Mouse (Mus musculus): ENCODE measurements at regions not wholly inside any gene's neighbourhood (a gene's known extent, or its start where the extent isn't known, plus 50 kb on each side); places are given as distances from the start of the nearest gene placed in this dataset.

- no peak for DNase-seq (ENCODE audit: low spot score in 2 of 2)
Measured at GRCm38 (mm10) chr3:149819081-149819480, 828.7 kb upstream of the Adgrl2 start.

GRCm38 (mm10) chr3:149811036-149811435, 820.7 kb upstream of the Adgrl2 start:
- DNase-seq (ENCODE audit: low spot score in 2 of 2): no peak

DNA sequence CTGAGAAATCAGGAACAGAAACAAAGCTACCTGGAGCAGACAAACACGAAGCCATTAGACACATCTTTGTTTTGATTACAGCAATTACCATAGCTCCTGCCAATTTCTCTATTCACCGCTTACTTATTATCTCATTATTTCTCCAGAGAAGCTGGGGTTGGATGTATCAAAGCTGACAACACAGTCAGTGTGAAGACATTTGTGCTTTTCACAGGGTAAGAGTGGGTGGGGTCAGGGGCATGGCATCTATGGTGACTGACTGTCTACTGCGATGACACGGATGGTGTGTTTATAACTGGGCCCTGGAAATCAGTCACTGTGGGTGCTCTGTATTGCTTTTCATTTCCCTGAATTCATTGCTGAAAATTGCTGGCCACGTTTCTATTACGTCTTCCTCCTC, 815.0 kb upstream of the Adgrl2 start:
- no peak for DNase-seq (ENCODE audit: low spot score in 2 of 2)

GRCm38 (mm10) chr3:149796123-149796522, 805.8 kb upstream of the Adgrl2 start:
- DNase-seq (ENCODE audit: low spot score in 2 of 2): no peak

- DNase-seq (ENCODE audit: low spot score in 2 of 2): no peak
Measured at GRCm38 (mm10) chr3:149791593-149791992, 801.2 kb upstream of the Adgrl2 start.

- DNase-seq (ENCODE audit: low spot score in 2 of 2): no peak
Measured at GRCm38 (mm10) chr3:149786096-149786495, 795.7 kb upstream of the Adgrl2 start.

GRCm38 (mm10) chr3:149783903-149784608, 793.7 kb upstream of the Adgrl2 start:
- DNase-seq (ENCODE audit: low spot score in 2 of 2): no peak

GRCm38 (mm10) chr3:149767847-149768421, 777.6 kb upstream of the Adgrl2 start:
- no peak for DNase-seq (ENCODE audit: low spot score in 2 of 2)

DNA sequence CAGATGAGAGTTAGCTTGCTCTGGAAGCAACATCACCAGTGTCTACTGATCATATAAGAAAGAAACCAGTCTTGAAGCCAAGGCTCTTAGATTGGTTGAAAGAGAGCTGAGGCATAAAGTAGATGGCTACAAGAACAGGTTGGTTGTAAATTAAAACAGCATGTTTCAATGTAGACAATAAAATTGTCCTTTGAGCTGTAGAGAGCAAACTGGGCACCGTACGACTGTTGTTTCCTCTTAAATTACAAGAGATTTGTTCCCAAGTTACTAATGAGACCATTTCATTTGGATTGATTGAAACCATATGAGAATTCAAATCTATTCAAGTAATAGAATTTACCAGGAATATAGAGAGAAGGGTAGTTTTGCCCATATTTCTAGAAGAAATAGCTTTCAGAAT, 770.9 kb upstream of the Adgrl2 start:
- no peak for DNase-seq (ENCODE audit: low spot score in 2 of 2)

- DNase-seq (ENCODE audit: low spot score in 2 of 2): no peak
Measured at GRCm38 (mm10) chr3:149757910-149758592, 767.7 kb upstream of the Adgrl2 start.

DNA sequence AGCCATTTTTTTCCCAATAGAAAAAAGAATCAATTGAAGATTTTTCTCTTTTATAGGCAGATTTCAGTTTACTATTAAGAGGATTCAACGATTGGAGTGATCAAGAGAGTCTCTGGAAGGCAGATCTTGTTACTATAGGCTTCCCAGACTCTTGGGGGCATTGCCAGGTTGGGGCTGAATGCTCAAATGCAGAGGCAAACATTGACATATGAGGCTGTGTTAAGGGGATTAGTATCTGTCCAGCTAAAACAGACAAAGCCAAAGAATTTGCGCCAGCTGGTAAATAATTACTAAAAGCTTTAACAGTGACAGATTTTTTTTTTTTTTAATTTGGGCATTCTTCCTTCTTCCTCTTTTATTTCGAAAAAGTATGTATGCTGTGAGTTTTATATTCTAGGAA, 745.7 kb upstream of the Adgrl2 start:
- DNase-seq (ENCODE audit: low spot score in 2 of 2): no peak

GRCm38 (mm10) chr3:149726212-149726611, 735.9 kb upstream of the Adgrl2 start:
- DNase-seq (ENCODE audit: low spot score in 2 of 2): no peak

DNA sequence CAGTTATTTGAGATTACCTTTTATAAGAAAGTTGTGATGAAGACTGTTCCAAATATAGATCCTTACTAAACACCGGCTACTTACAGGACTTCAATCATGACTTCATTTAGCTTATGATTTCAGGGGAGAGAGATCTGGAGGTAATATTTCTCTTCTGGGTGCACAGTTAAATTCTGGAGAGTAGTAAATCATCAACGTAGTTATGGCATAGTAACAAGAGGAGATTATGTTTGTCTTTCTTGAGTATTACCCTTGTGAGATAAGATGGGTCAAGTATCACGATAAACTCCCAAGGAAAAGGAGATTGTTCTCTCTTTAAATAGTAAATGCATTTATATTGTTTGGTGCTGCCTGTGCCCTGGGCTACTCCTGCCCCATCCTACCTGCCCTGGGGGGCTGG, 734.5 kb upstream of the Adgrl2 start:
- DNase-seq (ENCODE audit: low spot score in 2 of 2): no peak

- DNase-seq (ENCODE audit: low spot score in 2 of 2): no peak
Measured at GRCm38 (mm10) chr3:149721832-149722231, 731.5 kb upstream of the Adgrl2 start.

- DNase-seq (ENCODE audit: low spot score in 2 of 2): no peak
Measured at GRCm38 (mm10) chr3:149720306-149720705, 730.0 kb upstream of the Adgrl2 start.

DNA sequence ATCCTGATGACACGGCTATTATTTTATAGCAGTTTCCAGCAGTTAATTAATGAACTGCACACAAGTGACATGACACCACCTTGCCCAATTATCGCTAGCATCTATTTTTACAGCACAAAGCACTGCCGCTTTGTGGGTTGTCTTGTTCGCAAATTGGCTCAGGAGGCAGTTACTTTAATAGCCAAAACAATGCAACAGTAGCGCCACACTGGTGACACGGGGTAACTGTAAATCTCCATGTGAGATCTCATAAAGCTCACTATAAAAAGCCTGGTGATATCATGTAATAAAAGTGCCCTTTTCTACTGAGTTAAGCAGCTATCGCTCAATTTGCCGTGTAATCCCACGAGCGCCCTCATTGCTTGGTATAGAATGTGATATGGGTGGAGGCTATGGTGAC, 715.4 kb upstream of the Adgrl2 start:
- no peak for DNase-seq (ENCODE audit: low spot score in 2 of 2)

- no peak for DNase-seq (ENCODE audit: low spot score in 2 of 2)
Measured at GRCm38 (mm10) chr3:149705322-149705721, 715.0 kb upstream of the Adgrl2 start.

- DNase-seq (ENCODE audit: low spot score in 2 of 2): no peak
Measured at GRCm38 (mm10) chr3:149704478-149704877, 714.1 kb upstream of the Adgrl2 start.

- DNase-seq (ENCODE audit: low spot score in 2 of 2): no peak
Measured at GRCm38 (mm10) chr3:149683561-149683960, 693.2 kb upstream of the Adgrl2 start.

DNA sequence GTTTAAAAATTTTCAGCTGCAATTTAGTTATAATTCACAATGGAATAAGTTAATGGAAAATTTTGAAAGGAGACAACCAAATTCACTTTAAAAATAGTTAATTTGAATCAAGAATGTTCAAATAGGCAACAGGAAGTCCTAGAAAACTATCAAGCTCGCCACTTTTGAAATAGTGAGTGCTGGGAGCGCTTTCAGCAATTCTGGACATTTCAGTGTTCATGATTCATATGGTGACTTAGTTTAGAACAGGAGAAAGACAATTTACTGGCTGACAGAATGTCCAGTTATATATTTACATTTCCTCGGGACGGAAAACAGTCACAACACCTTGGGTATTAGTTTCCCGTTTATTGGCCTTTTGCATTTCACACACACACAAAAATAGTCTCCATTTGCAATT, 691.9 kb upstream of the Adgrl2 start:
- no peak for DNase-seq (ENCODE audit: low spot score in 2 of 2)

DNA sequence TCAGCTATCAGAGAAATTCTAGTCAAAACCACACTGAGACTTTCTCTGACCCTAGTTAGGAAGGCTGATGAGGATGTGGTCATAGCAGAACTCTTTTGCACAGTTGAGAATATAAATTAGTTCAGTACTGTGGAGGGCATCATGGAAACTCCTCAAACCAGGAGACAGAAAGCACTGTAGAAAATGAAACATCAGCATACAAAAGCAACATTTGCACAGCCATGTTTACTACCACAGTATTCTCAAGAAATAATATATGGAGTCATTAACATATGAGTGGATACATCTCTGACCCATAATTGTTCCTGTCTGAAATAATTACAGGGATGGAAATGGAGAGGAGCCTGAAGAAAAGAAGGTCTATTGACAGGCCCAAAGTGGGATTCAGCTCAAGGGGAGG, 683.6 kb upstream of the Adgrl2 start:
- no peak for DNase-seq (ENCODE audit: low spot score in 2 of 2)

GRCm38 (mm10) chr3:149664624-149665023, 674.3 kb upstream of the Adgrl2 start:
- DNase-seq (ENCODE audit: low spot score in 2 of 2): no peak

GRCm38 (mm10) chr3:149638324-149638723, 648.0 kb upstream of the Adgrl2 start:
- DNase-seq (ENCODE audit: low spot score in 2 of 2): no peak
